Mouse (Mus musculus) lung, embryonic 16.5 days (tissue): ENCODE measurements around the gene Zfhx3. TPM values are rescaled to one million over a fixed set of nuclear protein-coding genes. Genes with fewer than 3 reads are reported as not detected.

Experiments
- ATAC-seq: fragments of 200-750 bp; cut with Nextera tagmentation; 2 replicates; pipeline ENCODE4 v1.8.0; 2017; ENCODE audit warnings: low read depth, mild to moderate bottlenecking, moderate library complexity
- H3K27ac ChIP-seq: fragments of 300-500 bp; sonication (generic); 2 replicates; pipeline ENCODE4 v1.5.1; 2014; ENCODE audit warnings: mild to moderate bottlenecking, control low read depth, low read length
- H3K27me3 ChIP-seq: fragments of 300-500 bp; sonication (generic); 2 replicates; pipeline ENCODE4 v1.6.1; 2014; ENCODE audit warnings: low read depth, low read length, mixed read lengths; ENCODE audit not compliant: control insufficient read depth, insufficient read depth
- H3K36me3 ChIP-seq: fragments of 300-500 bp; sonication (generic); 2 replicates; pipeline ENCODE4 v1.6.1; 2014; ENCODE audit warnings: low read length; ENCODE audit not compliant: control insufficient read depth, insufficient read depth
- H3K4me1 ChIP-seq: fragments of 300-500 bp; sonication (generic); replicated peaks from 2 replicates; pipeline ENCODE4 v1.6.1; 2014; ENCODE audit warnings: low read length, mixed read lengths; ENCODE audit not compliant: control insufficient read depth, insufficient read depth
- H3K4me2 ChIP-seq: fragments of 300-500 bp; sonication (generic); 2 replicates; pipeline ENCODE4 v1.6.1; 2014; ENCODE audit warnings: low read depth, low read length, control low read depth
- H3K4me3 ChIP-seq: fragments of 300-500 bp; sonication (generic); 2 replicates; pipeline ENCODE4 v1.5.1; 2014; ENCODE audit warnings: mild to moderate bottlenecking, low read length, control low read depth
- H3K9ac ChIP-seq: fragments of 300-500 bp; sonication (generic); 2 replicates; pipeline ENCODE4 v1.6.1; 2014; ENCODE audit warnings: low read length, control low read depth
- H3K9me3 ChIP-seq: fragments of 300-500 bp; sonication (generic); 2 replicates; pipeline ENCODE4 v1.6.1; 2016; ENCODE audit warnings: low read length; ENCODE audit not compliant: control insufficient read depth
- WGBS: fragments of 180-500 bp; shearing (Covaris S2); extraction: QIAGEN DNeasy Blood & Tissue Kit; methylation state at CpG from one replicate; pipeline ENCODE4 v1.1.7; 2014; 5-methylcytosine and 5-hydroxymethylcytosine counted together
- polyA plus RNA-seq: library from polyadenylated mRNA; unstranded; fragments of >200 nt; fragmentation: Nextera tagmentation; extraction: Ambion mirVana; gene quantifications from 2 replicates; pipeline ENCODE4 v1.2.1, GENCODE M21; 2015

The Zfhx3 gene
- polyA plus RNA-seq, 1 experiment from 2014 or later = 12.7 TPM

GRCm38 (mm10) chr8:108931837-108932236 is 989.4 kb downstream of the Zfhx3 start:
- H3K27me3 ChIP-seq = no peaks in the 10 kb centered on the region
- peaks cover 16% of the 10 kb centered on the region for H3K36me3 ChIP-seq
- peak; percentile 65 for ATAC-seq
- 48% methylated on average over 13 of the region's 13 CpGs for WGBS
- H3K4me3 ChIP-seq = no peak overlapping the region
- peak overlapping the region; percentile 19; the same call in 1 of the 2 replicates for H3K4me2 ChIP-seq
- no peak overlapping the region for H3K9ac ChIP-seq
- H3K27ac ChIP-seq = no peak overlapping the region
- H3K9me3 ChIP-seq = no peaks in the 10 kb centered on the region
- peaks cover 9% of the 10 kb centered on the region for H3K4me1 ChIP-seq

DNA sequence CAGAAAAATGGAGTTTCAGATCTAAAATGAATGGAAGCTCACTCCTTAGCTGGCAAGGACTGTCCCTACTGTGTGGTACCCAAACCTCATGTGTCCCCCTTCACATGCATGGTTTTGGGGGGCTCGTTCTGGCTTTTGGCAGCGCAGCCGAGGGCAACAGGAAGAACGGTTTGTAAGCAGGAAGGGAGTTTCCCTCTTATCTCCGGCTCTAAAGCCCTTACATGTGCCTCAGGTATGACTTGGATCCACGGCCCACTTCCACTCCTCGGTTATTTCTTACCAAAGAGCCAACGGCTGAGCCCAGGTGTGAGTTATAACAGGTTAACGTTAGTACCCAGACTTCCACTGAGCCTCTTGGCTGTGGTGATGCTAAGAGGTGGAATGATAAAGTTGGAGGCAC is 990.3 kb downstream of the Zfhx3 start:
- Histone ChIP-seq H3K9me3 (no peaks in the 10 kb centered on the region), H3K27ac (no peak overlapping the region), H3K9ac (no peak overlapping the region), H3K27me3 (no peaks in the 10 kb centered on the region), H3K4me1 (peaks cover 9% of the 10 kb centered on the region), H3K36me3 (peaks cover 16% of the 10 kb centered on the region), H3K4me3 (no peak overlapping the region), H3K4me2 (no peak overlapping the region)
- no peak for ATAC-seq
- WGBS = 75% methylated on average over 9 of the region's 9 CpGs

- Histone ChIP-seq H3K36me3 (peaks cover 26% of the 10 kb centered on the region), H3K4me2 (no peak overlapping the region), H3K4me1 (no peaks in the 10 kb centered on the region; the same call in none of the 2 replicates), H3K9me3 (peaks cover 6% of the 10 kb centered on the region; the same call in 1 of the 2 replicates), H3K27me3 (no peaks in the 10 kb centered on the region), H3K9ac (no peak overlapping the region), H3K4me3 (no peak overlapping the region), H3K27ac (no peak overlapping the region)
- ATAC-seq = no peak
- 59% methylated on average over 18 of the region's 18 CpGs for WGBS
Measured at GRCm38 (mm10) chr8:108935834-108936694, 993.6 kb downstream of the Zfhx3 start.

GRCm38 (mm10) chr8:108936695-108937448 is 994.4 kb downstream of the Zfhx3 start:
- H3K27me3 ChIP-seq = no peaks in the 10 kb centered on the region
- peaks cover 6% of the 10 kb centered on the region; the same call in 1 of the 2 replicates for H3K9me3 ChIP-seq
- ATAC-seq = no peak
- no peak overlapping the region for H3K9ac ChIP-seq
- no peak overlapping the region for H3K4me2 ChIP-seq
- H3K4me3 ChIP-seq = no peak overlapping the region
- no peaks in the 10 kb centered on the region; the same call in none of the 2 replicates for H3K4me1 ChIP-seq
- WGBS = 73% methylated on average over 19 of the region's 19 CpGs
- peaks cover 26% of the 10 kb centered on the region for H3K36me3 ChIP-seq
- no peak overlapping the region for H3K27ac ChIP-seq

- WGBS = 83% methylated on average over 8 of the region's 8 CpGs
- Histone ChIP-seq H3K9ac (no peak overlapping the region), H3K4me1 (no peaks in the 10 kb centered on the region; the same call in 1 of the 2 replicates), H3K27ac (no peak overlapping the region), H3K27me3 (no peaks in the 10 kb centered on the region), H3K36me3 (peaks cover 26% of the 10 kb centered on the region), H3K9me3 (peaks cover 6% of the 10 kb centered on the region; the same call in 1 of the 2 replicates), H3K4me3 (no peak overlapping the region), H3K4me2 (no peak overlapping the region)
- ATAC-seq = no peak
Measured at GRCm38 (mm10) chr8:108937904-108938455, 995.5 kb downstream of the Zfhx3 start.

DNA sequence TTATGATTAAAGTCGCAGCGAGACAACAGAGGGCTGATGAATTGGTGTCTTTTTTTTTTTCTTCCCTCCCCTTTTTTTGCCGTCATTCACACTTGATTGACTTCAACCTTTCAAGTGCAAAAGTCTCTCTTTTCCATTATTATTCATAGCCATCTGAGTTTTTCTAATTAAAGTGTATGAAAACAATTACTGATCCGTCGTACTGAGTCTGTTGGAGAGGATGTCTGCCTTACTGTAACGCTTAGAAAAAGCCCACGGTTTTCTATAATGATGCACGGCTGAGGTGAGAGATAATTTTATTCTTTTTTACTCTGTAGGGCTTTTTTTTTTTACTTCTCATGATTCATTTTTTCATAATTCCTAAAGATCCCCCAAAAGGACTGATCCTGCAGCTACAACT is 1000.2 kb downstream of the Zfhx3 start:
- WGBS = 79% methylated on average over 8 of the region's 8 CpGs

GRCm38 (mm10) chr8:108943132-108943531 is 1000.7 kb downstream of the Zfhx3 start:
- WGBS = 79% methylated on average over 11 of the region's 11 CpGs
- peaks cover 37% of the 10 kb centered on the region for H3K36me3 ChIP-seq

More for the DNA sequence above, 1000.2 kb downstream of the Zfhx3 start:
- Histone ChIP-seq H3K9me3 (peaks cover 12% of the 10 kb centered on the region), H3K4me3 (no peak overlapping the region), H3K9ac (no peak overlapping the region), H3K36me3 (peaks cover 33% of the 10 kb centered on the region), H3K27me3 (no peaks in the 10 kb centered on the region), H3K4me2 (no peak overlapping the region), H3K27ac (no peak overlapping the region), H3K4me1 (no peaks in the 10 kb centered on the region)
- ATAC-seq = no peak

DNA sequence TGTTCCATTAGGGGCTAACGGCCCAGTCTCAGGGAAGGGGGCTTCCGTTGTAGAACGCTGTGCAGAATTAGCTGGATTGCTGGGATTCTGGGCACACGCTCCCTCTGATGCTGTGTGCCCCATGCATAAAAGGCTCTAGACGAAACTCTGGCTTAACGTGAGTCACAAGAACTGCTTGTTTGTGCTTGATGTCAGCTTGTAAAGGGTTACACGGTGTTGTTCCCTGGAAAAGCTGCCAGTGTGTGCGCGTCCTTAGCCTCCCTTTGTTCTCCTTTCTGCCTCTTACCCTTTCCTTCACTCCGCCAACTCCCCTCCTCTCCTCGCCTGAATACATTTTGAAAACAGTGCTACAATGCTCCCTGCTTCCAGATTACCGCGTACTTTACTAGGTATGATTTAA is 1001.9 kb downstream of the Zfhx3 start:
- H3K9me3 ChIP-seq = peaks cover 22% of the 10 kb centered on the region
- H3K4me1 ChIP-seq = no peaks in the 10 kb centered on the region
- 82% methylated on average over 13 of the region's 13 CpGs for WGBS
- H3K27ac ChIP-seq = no peak overlapping the region
- no peak for ATAC-seq
- H3K4me2 ChIP-seq = no peak overlapping the region
- H3K4me3 ChIP-seq = no peak overlapping the region
- H3K27me3 ChIP-seq = no peaks in the 10 kb centered on the region
- peaks cover 43% of the 10 kb centered on the region for H3K36me3 ChIP-seq
- H3K9ac ChIP-seq = no peak overlapping the region

More at GRCm38 (mm10) chr8:108943132-108943531, 1000.7 kb downstream of the Zfhx3 start:
- Histone ChIP-seq H3K4me3 (no peak overlapping the region), H3K9ac (no peak overlapping the region), H3K4me2 (no peak overlapping the region), H3K9me3 (peaks cover 16% of the 10 kb centered on the region), H3K27me3 (no peaks in the 10 kb centered on the region), H3K27ac (no peak overlapping the region), H3K4me1 (no peaks in the 10 kb centered on the region)
- ATAC-seq = no peak

DNA sequence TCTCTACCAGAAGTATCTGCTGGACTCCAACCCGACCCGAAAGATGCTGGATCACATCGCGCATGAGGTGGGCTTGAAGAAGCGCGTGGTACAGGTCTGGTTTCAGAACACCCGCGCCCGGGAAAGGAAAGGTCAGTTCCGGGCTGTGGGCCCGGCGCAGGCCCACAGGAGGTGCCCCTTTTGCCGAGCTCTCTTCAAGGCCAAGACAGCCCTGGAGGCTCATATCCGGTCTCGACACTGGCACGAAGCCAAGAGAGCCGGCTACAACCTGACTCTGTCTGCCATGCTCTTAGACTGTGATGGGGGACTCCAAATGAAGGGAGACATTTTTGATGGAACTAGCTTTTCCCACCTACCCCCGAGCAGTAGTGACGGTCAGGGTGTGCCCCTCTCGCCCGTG is 1007.9 kb downstream of the Zfhx3 start:
- H3K9me3 ChIP-seq = peaks cover 42% of the 10 kb centered on the region
- no peak for ATAC-seq
- H3K4me1 ChIP-seq = no peaks in the 10 kb centered on the region
- no peak overlapping the region for H3K27ac ChIP-seq
- H3K36me3 ChIP-seq = peaks cover 91% of the 10 kb centered on the region
- no peak overlapping the region for H3K4me3 ChIP-seq
- no peaks in the 10 kb centered on the region for H3K27me3 ChIP-seq
- H3K9ac ChIP-seq = no peak overlapping the region
- 95% methylated on average over 21 of the region's 21 CpGs for WGBS
- no peak overlapping the region for H3K4me2 ChIP-seq
